Mouse (Mus musculus) embryonic facial prominence, embryonic 14.5 days (tissue): ENCODE data around the gene Hist3h2a. TPM values are rescaled to one million over a fixed set of nuclear protein-coding genes. Genes with fewer than 3 reads are reported as not detected.

Experiments used
- ATAC-seq: fragments of 200-750 bp; cut with Nextera tagmentation; 2 replicates; pipeline ENCODE4 v1.8.0; 2017; ENCODE audit warnings: low read depth, moderate number of reproducible peaks, moderate TSS enrichment
- DNase-seq: peaks from one replicate; pipeline ENCODE4 v3.0.0-alpha.2; 2015; ENCODE audit warnings: low spot score
- H3K27ac ChIP-seq: fragments of 300-500 bp; sonication (generic); replicated peaks from 2 replicates; pipeline ENCODE4 v1.5.1; 2014; ENCODE audit warnings: low read depth, mild to moderate bottlenecking, low read length, moderate library complexity
- H3K27me3 ChIP-seq: fragments of 300-500 bp; sonication (generic); replicated peaks from 2 replicates; pipeline ENCODE4 v1.6.1; 2014; ENCODE audit warnings: low read length; ENCODE audit not compliant: control insufficient read depth, insufficient read depth
- H3K36me3 ChIP-seq: fragments of 300-500 bp; sonication (generic); 2 replicates; pipeline ENCODE4 v1.6.1; 2014; ENCODE audit warnings: low read length, mixed read lengths; ENCODE audit not compliant: control insufficient read depth, insufficient read depth
- H3K4me1 ChIP-seq: fragments of 300-500 bp; sonication (generic); 2 replicates; pipeline ENCODE4 v1.6.1; 2014; ENCODE audit warnings: antibody characterized with exemption, low read length; ENCODE audit not compliant: control insufficient read depth, insufficient read depth
- H3K4me2 ChIP-seq: fragments of 300-500 bp; sonication (generic); 2 replicates; pipeline ENCODE4 v1.6.1; 2014; ENCODE audit warnings: low read depth, mild to moderate bottlenecking, low read length, moderate library complexity, mixed read lengths
- H3K4me3 ChIP-seq: fragments of 300-500 bp; sonication (generic); 2 replicates; pipeline ENCODE4 v1.5.1; 2014; ENCODE audit warnings: low read depth, mild to moderate bottlenecking, low read length
- H3K9ac ChIP-seq: fragments of 300-500 bp; sonication (generic); 2 replicates; pipeline ENCODE4 v1.6.1; 2014; ENCODE audit warnings: low read depth, mild to moderate bottlenecking, low read length, moderate library complexity, mixed read lengths
- H3K9me3 ChIP-seq: fragments of 300-500 bp; sonication (generic); 2 replicates; pipeline ENCODE4 v1.6.1; 2016; ENCODE audit warnings: low read length; ENCODE audit not compliant: control insufficient read depth
- WGBS: fragments of 180-500 bp; shearing (Covaris S2); extraction: QIAGEN DNeasy Blood & Tissue Kit; methylation state at CpG from one replicate; pipeline ENCODE4 v1.1.7; 2014; 5-methylcytosine and 5-hydroxymethylcytosine counted together
- polyA plus RNA-seq: library from polyadenylated mRNA; unstranded; fragments of >200 nt; fragmentation: Nextera tagmentation; extraction: Ambion mirVana; gene quantifications from 2 replicates; pipeline ENCODE4 v1.2.1, GENCODE M21; 2014

The Hist3h2a gene
- polyA plus RNA-seq, 1 experiment from 2014 or later = 27.6 TPM

- DNase-seq (peak; percentile 96), ATAC-seq (peak; percentile 99)
- Histone ChIP-seq H3K4me1 (peaks cover 13% of the 10 kb centered on the region), H3K4me3 (peak within 1 kb of the TSS; percentile 98), H3K9me3 (no peaks in the 10 kb centered on the region), H3K36me3 (peaks cover 32% of the 10 kb centered on the region), H3K27ac (peak within 1 kb of the TSS; percentile 94), H3K27me3 (no peaks in the 10 kb centered on the region), H3K4me2 (peak within 1 kb of the TSS; percentile 76), H3K9ac (peak within 1 kb of the TSS; percentile 96)
- WGBS = under 1% methylated on average over 34 of the region's 95 CpGs
Observed at GRCm38 (mm10) chr11:58938322-58939087, 16.0 kb upstream of the Hist3h2a start, which contains the start of gene Rnf187. Rnf187 (minus strand) TSS chr11:58938916.

GRCm38 (mm10) chr11:58939088-58939439 is 15.4 kb upstream of the Hist3h2a start:
- Histone ChIP-seq H3K9me3 (no peaks in the 10 kb centered on the region), H3K9ac (peak overlapping the region; percentile 96), H3K4me2 (peak overlapping the region; percentile 76), H3K4me3 (peak overlapping the region; percentile 98), H3K36me3 (peaks cover 26% of the 10 kb centered on the region), H3K27me3 (no peaks in the 10 kb centered on the region), H3K27ac (peak overlapping the region; percentile 94), H3K4me1 (peaks cover 13% of the 10 kb centered on the region)
- DNase-seq (no peak), ATAC-seq (no peak)
- 16% methylated on average over 6 of the region's 6 CpGs for WGBS

GRCm38 (mm10) chr11:58944136-58944535 is 10.3 kb upstream of the Hist3h2a start:
- H3K36me3 ChIP-seq = no peaks in the 10 kb centered on the region
- no peak overlapping the region for H3K27ac ChIP-seq
- H3K9me3 ChIP-seq = no peaks in the 10 kb centered on the region
- no peaks in the 10 kb centered on the region; the same call in 1 of the 2 replicates for H3K27me3 ChIP-seq
- DNase-seq = no peak
- H3K4me1 ChIP-seq = peaks cover 7% of the 10 kb centered on the region
- ATAC-seq = no peak
- 75% methylated on average over 5 of the region's 5 CpGs for WGBS
- H3K9ac ChIP-seq = no peak overlapping the region
- no peak overlapping the region for H3K4me3 ChIP-seq
- H3K4me2 ChIP-seq = no peak overlapping the region

- no peak for DNase-seq
- Histone ChIP-seq H3K4me1 (peaks cover 5% of the 10 kb centered on the region), H3K36me3 (no peaks in the 10 kb centered on the region), H3K4me3 (no peak overlapping the region), H3K4me2 (0 out of 2 replicates have a peak overlapping the region, but pooled peaks have one; percentile 73), H3K9ac (no peak overlapping the region; the same call in 1 of the 2 replicates), H3K27ac (no peak overlapping the region), H3K9me3 (no peaks in the 10 kb centered on the region), H3K27me3 (peaks cover 12% of the 10 kb centered on the region)
- WGBS = 78% methylated on average over 3 of the region's 3 CpGs
- no peak for ATAC-seq
Observed at GRCm38 (mm10) chr11:58947306-58947705, 7.2 kb upstream of the Hist3h2a start.

DNA sequence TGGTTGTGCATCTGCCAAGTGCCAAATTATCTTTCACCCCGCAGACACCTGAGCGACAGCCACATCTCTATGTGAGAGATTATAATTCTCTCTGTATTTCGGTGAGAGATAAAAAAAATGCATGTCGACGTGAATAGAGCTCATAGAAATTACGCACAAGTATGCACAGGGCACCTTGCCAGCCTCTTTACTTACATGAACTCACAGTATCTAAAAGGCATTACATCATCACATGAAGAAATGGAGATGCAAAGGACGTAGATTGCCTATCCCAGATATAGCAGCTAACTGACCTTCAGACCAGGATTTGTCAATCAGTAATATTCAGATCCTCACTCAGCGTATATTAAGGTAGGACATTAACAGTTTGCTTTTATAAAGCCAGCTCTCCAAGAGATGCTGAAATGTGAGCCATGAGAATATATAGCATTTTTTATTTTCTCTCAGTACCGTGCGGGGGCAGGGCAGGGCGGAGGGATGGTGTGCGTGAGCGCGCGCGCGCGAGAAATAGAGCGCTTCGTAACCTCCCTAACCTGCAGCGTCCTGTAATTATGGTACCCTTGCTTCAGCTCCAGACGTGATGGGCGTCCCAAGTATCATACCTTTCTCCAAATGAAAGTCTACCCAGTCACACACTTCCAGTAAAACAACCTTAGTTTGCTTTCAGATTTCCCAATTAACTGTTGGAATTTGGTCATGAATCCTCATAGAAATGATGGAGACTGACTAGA is 6.5 kb upstream of the Hist3h2a start:
- peak; percentile 71 for DNase-seq
- peak overlapping the region; percentile 73 for H3K4me2 ChIP-seq
- ATAC-seq = peak; percentile 44
- peak overlapping the region; percentile 87 for H3K27ac ChIP-seq
- peaks cover 5% of the 10 kb centered on the region for H3K4me1 ChIP-seq
- peak overlapping the region; percentile 47 for H3K4me3 ChIP-seq
- no peaks in the 10 kb centered on the region for H3K9me3 ChIP-seq
- 13% methylated on average over 23 of the region's 23 CpGs for WGBS
- no peaks in the 10 kb centered on the region for H3K36me3 ChIP-seq
- peak overlapping the region; percentile 65 for H3K9ac ChIP-seq
- H3K27me3 ChIP-seq = peaks cover 12% of the 10 kb centered on the region

DNA sequence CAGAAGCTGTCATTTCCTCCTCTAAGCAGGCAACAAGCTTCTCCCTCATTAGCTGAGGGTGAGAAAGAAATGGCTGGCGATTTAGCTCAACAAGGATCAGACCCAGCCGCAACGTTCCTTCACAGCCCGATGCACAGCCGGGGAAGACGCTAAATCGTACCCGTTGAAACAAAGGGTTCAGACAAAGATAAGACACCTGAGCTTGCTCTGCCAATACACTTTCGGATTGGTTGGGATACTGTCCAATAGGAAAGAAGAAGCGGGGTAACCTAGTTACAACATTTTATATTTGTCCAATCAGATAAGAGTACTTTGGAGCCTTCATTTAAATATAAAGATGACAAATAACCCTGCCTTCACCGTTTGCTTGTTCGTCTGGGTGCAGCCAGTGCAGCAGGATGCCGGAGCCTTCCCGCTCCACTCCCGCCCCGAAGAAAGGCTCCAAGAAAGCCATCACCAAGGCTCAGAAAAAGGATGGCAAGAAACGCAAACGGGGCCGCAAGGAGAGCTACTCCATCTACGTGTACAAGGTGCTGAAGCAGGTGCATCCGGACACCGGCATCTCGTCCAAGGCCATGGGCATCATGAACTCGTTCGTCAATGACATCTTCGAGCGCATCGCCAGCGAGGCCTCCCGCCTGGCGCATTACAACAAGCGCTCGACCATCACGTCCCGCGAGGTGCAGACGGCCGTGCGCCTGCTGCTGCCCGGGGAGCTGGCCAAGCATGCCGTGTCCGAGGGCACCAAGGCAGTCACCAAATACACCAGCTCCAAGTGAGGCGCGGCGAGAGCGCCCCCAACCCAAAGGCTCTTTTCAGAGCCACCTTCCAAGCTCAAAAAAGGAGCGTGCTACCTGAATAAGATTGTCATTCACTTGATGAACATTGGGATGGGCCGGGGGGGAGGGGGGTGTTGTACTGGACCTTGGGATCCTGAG is 5.7 kb upstream of the Hist3h2a start, which contains the start of gene Hist3h2ba:
Gene Hist3h2ba, plus strand, starts transcription at position 379 of the 938 bp plus-strand sequence.
- H3K36me3 ChIP-seq = no peaks in the 10 kb centered on the region
- peak within 1 kb of the TSS; percentile 47 for H3K4me3 ChIP-seq
- peaks cover 12% of the 10 kb centered on the region for H3K27me3 ChIP-seq
- H3K4me1 ChIP-seq = peaks cover 8% of the 10 kb centered on the region
- peak within 1 kb of the TSS; percentile 87 for H3K27ac ChIP-seq
- WGBS = 1% methylated on average over 37 of the region's 48 CpGs
- H3K4me2 ChIP-seq = peak within 1 kb of the TSS; percentile 73
- peak within 1 kb of the TSS; percentile 70 for H3K9ac ChIP-seq
- ATAC-seq = peak; percentile 92
- no peaks in the 10 kb centered on the region for H3K9me3 ChIP-seq
- DNase-seq = peak; percentile 97

- DNase-seq (peak; percentile 89), ATAC-seq (peak; percentile 45; the same call in 1 of the 2 replicates)
- Histone ChIP-seq H3K9ac (peak overlapping the region; percentile 70), H3K27ac (peak overlapping the region; percentile 87), H3K36me3 (no peaks in the 10 kb centered on the region), H3K4me1 (peaks cover 8% of the 10 kb centered on the region), H3K4me3 (peak overlapping the region; percentile 47), H3K27me3 (peaks cover 12% of the 10 kb centered on the region), H3K4me2 (peak overlapping the region; percentile 73), H3K9me3 (no peaks in the 10 kb centered on the region)
- WGBS = 5% methylated on average over 20 of the region's 20 CpGs
Observed at GRCm38 (mm10) chr11:58949480-58950431, 4.7 kb upstream of the Hist3h2a start.
